Mouse (Mus musculus) heart, adult 9 months (tissue): ENCODE results near the gene Cdc34b.
"Not testable (repeated sequence)": the region's sequence is repeated elsewhere in the genome, so short reads cannot be mapped to it uniquely, and the experiment has no call there.

ENCODE experiments used
- DNase-seq, 2 experiments: peaks; one replicate each; pipeline ENCODE4 v3.0.0; 2022; ENCODE audit warnings: low spot score in 2 of 2

Cdc34b gene

GRCm38 (mm10) chr11:94741732-94742272, at the start of gene Cdc34b:
Cdc34b (plus strand) TSS chr11:94741782.
- no peak for DNase-seq

GRCm38 (mm10) chr11:94692502-94692901, 49.1 kb upstream of the Cdc34b start:
- DNase-seq: not testable (repeated sequence)

- DNase-seq: no peak
These were observed 46.1 kb upstream of the Cdc34b start for GRCm38 (mm10) chr11:94695508-94695907.

GRCm38 (mm10) chr11:94697140-94697539, 44.4 kb upstream of the Cdc34b start:
- no peak for DNase-seq

GRCm38 (mm10) chr11:94697703-94698464, 43.7 kb upstream of the Cdc34b start:
- no peak for DNase-seq

- DNase-seq: no peak
These were observed 42.2 kb upstream of the Cdc34b start for GRCm38 (mm10) chr11:94699399-94699798.

GRCm38 (mm10) chr11:94701401-94702215, 40.0 kb upstream of the Cdc34b start:
- no peak for DNase-seq

- no peak for DNase-seq
These were observed 39.4 kb upstream of the Cdc34b start for GRCm38 (mm10) chr11:94702216-94702610.

GRCm38 (mm10) chr11:94704020-94704419, 37.6 kb upstream of the Cdc34b start:
- no peak for DNase-seq

GRCm38 (mm10) chr11:94704472-94704871, 37.1 kb upstream of the Cdc34b start, which contains the start of gene Gm11541:
Gm11541 (minus strand) TSS chr11:94704499.
- no peak for DNase-seq

- no peak for DNase-seq
These were observed 28.2 kb upstream of the Cdc34b start for GRCm38 (mm10) chr11:94713246-94713860.

GRCm38 (mm10) chr11:94715622-94716021, 26.0 kb upstream of the Cdc34b start:
- no peak for DNase-seq

GRCm38 (mm10) chr11:94716754-94717153, 24.8 kb upstream of the Cdc34b start:
- DNase-seq: peak; percentile 19 to 20

- DNase-seq: no peak
These were observed 24.3 kb upstream of the Cdc34b start for GRCm38 (mm10) chr11:94717239-94717638.

- DNase-seq: no peak
These were observed 23.3 kb upstream of the Cdc34b start for GRCm38 (mm10) chr11:94718113-94718909.

- no peak for DNase-seq
These were observed 22.4 kb upstream of the Cdc34b start for GRCm38 (mm10) chr11:94719216-94719615.

GRCm38 (mm10) chr11:94727306-94727705, 14.3 kb upstream of the Cdc34b start:
- DNase-seq: no peak

GRCm38 (mm10) chr11:94728545-94728944, 13.0 kb upstream of the Cdc34b start:
- no peak for DNase-seq

- no peak for DNase-seq
These were observed 12.0 kb upstream of the Cdc34b start for GRCm38 (mm10) chr11:94729565-94729964.

GRCm38 (mm10) chr11:94730261-94730660, 11.3 kb upstream of the Cdc34b start:
- DNase-seq: peak; percentile 19 to 34

- DNase-seq: no peak
These were observed 10.4 kb upstream of the Cdc34b start for GRCm38 (mm10) chr11:94731229-94731628.
